Mouse (Mus musculus): ENCODE results near the gene Cdk14. TPM values are rescaled to one million over a fixed set of nuclear protein-coding genes. Genes with fewer than 3 reads are reported as not detected.

The Cdk14 gene
- polyA plus RNA-seq, 1 experiment, result 10.1 TPM

DNA sequence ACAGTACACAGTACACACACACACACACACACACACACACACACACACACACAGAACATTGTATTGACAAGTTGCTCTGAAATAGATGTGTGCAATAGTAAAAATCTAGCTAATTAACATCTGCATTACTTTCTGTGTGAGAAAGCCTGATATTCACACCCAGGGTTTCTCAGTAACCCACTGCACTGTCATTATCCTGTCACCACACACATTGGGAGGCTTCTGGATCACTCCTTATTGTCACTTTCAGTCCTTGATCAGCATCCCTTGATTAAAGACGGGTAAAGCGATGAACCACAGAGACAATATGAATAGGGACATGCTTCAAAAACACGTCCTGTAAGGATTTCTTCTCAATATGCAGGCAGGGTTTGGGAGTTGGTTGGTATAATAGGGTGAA, 401.2 kb downstream of the Cdk14 start:
- Histone ChIP-seq H3K27ac (replicated peaks; ENCODE audit: low read depth, low read length) (no peak overlapping the region), H3K4me3 (ENCODE audit: insufficient read depth, low read depth, low read length) (no peak overlapping the region), H3K4me1 (ENCODE audit: control insufficient read depth, insufficient read depth, insufficient read length, low read length) (no peaks in the 10 kb centered on the region)

DNA sequence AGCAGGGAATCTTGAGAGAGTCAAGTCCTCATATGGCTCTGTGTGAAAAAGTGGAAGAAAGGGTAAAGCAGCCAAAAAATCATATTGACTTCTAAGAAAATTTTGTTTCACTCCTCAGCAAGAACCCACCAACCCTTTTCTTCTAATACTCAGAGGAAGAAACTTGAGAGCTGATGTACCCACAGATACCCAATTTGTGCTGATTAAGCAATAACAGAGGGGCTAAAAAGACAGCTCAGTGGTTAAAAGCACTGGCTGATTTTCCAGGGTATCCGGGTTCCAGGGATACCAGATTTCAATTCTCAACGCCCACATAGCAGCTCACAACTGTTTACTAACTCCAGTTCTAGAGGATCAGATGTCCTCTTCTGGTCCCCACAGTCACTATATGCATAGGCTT, 401.9 kb downstream of the Cdk14 start:
- Histone ChIP-seq H3K4me3 (ENCODE audit: insufficient read depth, low read depth, low read length) (no peak overlapping the region), H3K4me1 (ENCODE audit: control insufficient read depth, insufficient read depth, insufficient read length, low read length) (no peaks in the 10 kb centered on the region)

GRCm38 (mm10) chr5:5013783-5014182, 406.3 kb downstream of the Cdk14 start:
- Histone ChIP-seq H3K4me3 (ENCODE audit: insufficient read depth, low read depth, low read length) (no peak overlapping the region), H3K4me1 (ENCODE audit: control insufficient read depth, insufficient read depth, insufficient read length, low read length) (no peaks in the 10 kb centered on the region), H3K27ac (replicated peaks; ENCODE audit: low read depth, low read length) (no peak overlapping the region)

More for the DNA sequence above, 401.9 kb downstream of the Cdk14 start:
- H3K27ac ChIP-seq (replicated peaks; ENCODE audit: low read depth, low read length), result no peak overlapping the region

GRCm38 (mm10) chr5:5012521-5013346, 407.4 kb downstream of the Cdk14 start:
- H3K4me3 ChIP-seq (ENCODE audit: insufficient read depth, low read depth, low read length), result no peak overlapping the region
- no peak overlapping the region for H3K27ac ChIP-seq (replicated peaks; ENCODE audit: low read depth, low read length)

GRCm38 (mm10) chr5:5008153-5008745, 411.9 kb downstream of the Cdk14 start:
- Histone ChIP-seq H3K4me1 (ENCODE audit: control insufficient read depth, insufficient read depth, insufficient read length, low read length) (no peaks in the 10 kb centered on the region), H3K4me3 (ENCODE audit: insufficient read depth, low read depth, low read length) (no peak overlapping the region), H3K27ac (replicated peaks; ENCODE audit: low read depth, low read length) (no peak overlapping the region)

More at GRCm38 (mm10) chr5:5012521-5013346, 407.4 kb downstream of the Cdk14 start:
- no peaks in the 10 kb centered on the region for H3K4me1 ChIP-seq (ENCODE audit: control insufficient read depth, insufficient read depth, insufficient read length, low read length)

DNA sequence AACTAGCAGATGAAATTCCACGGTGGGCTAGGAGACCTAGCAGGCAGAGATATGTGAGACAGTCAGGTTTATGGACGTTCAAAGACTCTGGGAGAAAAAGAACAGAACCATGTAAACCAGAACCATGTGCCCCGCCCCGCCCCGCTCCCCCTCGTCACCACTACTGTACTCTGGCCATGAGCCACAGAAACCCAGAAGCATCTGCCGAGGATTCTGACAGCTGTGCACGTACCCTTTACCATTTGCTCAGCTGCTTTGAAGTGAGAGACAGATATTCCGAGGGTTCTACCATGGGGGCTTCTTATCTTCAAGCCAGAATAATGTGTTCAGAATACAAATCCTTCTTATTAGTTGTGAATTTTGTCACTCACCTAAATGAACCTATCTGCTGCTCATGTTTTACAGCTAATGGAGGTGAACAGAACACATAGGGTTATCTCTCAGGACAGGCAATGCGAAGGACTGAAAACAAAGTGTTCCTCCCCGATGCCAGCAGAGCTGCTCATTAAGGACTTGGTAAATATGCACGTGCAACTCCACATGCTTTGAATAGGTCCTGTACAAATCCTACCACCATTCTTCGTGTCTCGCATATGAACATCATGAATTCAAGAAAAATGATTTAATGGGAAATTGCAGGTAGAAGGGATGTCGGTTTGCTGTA, 412.5 kb downstream of the Cdk14 start:
- H3K4me3 ChIP-seq (ENCODE audit: insufficient read depth, low read depth, low read length), result no peak overlapping the region
- no peaks in the 10 kb centered on the region for H3K4me1 ChIP-seq (ENCODE audit: control insufficient read depth, insufficient read depth, insufficient read length, low read length)
- H3K27ac ChIP-seq (replicated peaks; ENCODE audit: low read depth, low read length), result no peak overlapping the region

DNA sequence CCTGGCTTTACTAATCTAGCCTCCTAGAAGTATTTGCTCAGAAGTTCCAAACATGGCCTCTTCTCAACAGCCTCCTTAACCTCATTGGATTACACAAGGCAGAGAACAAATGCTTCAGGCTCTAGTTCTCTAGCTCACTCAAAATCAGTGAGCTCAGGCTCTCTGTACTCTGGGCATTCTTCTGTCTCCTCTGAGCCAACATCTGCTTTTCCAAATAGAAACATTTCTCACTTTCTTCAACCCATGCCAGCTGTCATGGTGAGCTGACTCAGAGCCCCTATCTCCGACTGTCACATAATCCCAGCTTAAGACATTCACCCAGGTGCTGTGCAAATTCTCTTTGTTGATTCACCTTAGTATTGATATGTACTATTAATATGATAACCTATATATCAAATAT, 414.5 kb downstream of the Cdk14 start:
- no peak overlapping the region for H3K4me3 ChIP-seq (ENCODE audit: insufficient read depth, low read depth, low read length)
- no peak overlapping the region for H3K27ac ChIP-seq (replicated peaks; ENCODE audit: low read depth, low read length)
- no peaks in the 10 kb centered on the region for H3K4me1 ChIP-seq (ENCODE audit: control insufficient read depth, insufficient read depth, insufficient read length, low read length)

GRCm38 (mm10) chr5:5004740-5005139, 415.4 kb downstream of the Cdk14 start:
- Histone ChIP-seq H3K4me1 (ENCODE audit: control insufficient read depth, insufficient read depth, insufficient read length, low read length) (no peaks in the 10 kb centered on the region), H3K27ac (replicated peaks; ENCODE audit: low read depth, low read length) (no peak overlapping the region), H3K4me3 (ENCODE audit: insufficient read depth, low read depth, low read length) (no peak overlapping the region)

DNA sequence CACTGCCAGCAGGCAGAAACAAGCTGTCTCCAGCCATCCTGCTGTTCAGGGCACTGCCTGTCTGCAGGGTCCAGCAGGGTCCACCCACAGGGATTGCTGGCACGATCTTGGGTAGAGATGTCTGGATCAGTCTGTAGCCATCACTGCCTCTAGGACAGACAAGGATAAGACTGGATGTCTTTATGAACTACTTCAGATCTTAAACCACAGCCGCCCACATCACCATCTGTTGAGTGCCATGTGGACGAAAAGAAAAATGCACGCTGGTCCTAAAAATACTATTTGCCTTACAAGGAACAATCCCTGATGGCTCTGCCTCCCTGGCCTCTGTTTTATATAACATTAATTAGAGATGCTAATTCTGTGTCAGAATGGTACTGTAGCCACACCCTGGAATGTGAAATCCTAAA, 426.9 kb downstream of the Cdk14 start:
- H3K4me1 ChIP-seq (ENCODE audit: control insufficient read depth, insufficient read depth, insufficient read length, low read length), result no peaks in the 10 kb centered on the region
- no peak overlapping the region for H3K27ac ChIP-seq (replicated peaks; ENCODE audit: low read depth, low read length)
- no peak overlapping the region for H3K4me3 ChIP-seq (ENCODE audit: insufficient read depth, low read depth, low read length)

- H3K27ac ChIP-seq (replicated peaks; ENCODE audit: low read depth, low read length), result no peak overlapping the region
- no peak overlapping the region for H3K4me3 ChIP-seq (ENCODE audit: insufficient read depth, low read depth, low read length)
- H3K4me1 ChIP-seq (ENCODE audit: control insufficient read depth, insufficient read depth, insufficient read length, low read length), result no peaks in the 10 kb centered on the region
Measured at GRCm38 (mm10) chr5:4991023-4991422, 429.1 kb downstream of the Cdk14 start.

- no peaks in the 10 kb centered on the region for H3K4me1 ChIP-seq (ENCODE audit: control insufficient read depth, insufficient read depth, insufficient read length, low read length)
- no peak overlapping the region for H3K4me3 ChIP-seq (ENCODE audit: insufficient read depth, low read depth, low read length)
- H3K27ac ChIP-seq (replicated peaks; ENCODE audit: low read depth, low read length), result no peak overlapping the region
Measured at GRCm38 (mm10) chr5:4990237-4990636, 429.9 kb downstream of the Cdk14 start.

- H3K4me3 ChIP-seq (ENCODE audit: insufficient read depth, low read depth, low read length), result no peak overlapping the region
- no peak overlapping the region for H3K27ac ChIP-seq (replicated peaks; ENCODE audit: low read depth, low read length)
- H3K4me1 ChIP-seq (ENCODE audit: control insufficient read depth, insufficient read depth, insufficient read length, low read length), result no peaks in the 10 kb centered on the region
Measured at GRCm38 (mm10) chr5:4986181-4986580, 433.9 kb downstream of the Cdk14 start.

GRCm38 (mm10) chr5:4979551-4979950, 440.6 kb downstream of the Cdk14 start:
- H3K4me3 ChIP-seq (ENCODE audit: insufficient read depth, low read depth, low read length), result no peak overlapping the region
- no peak overlapping the region for H3K27ac ChIP-seq (replicated peaks; ENCODE audit: low read depth, low read length)
- H3K4me1 ChIP-seq (ENCODE audit: control insufficient read depth, insufficient read depth, insufficient read length, low read length), result no peaks in the 10 kb centered on the region

- Histone ChIP-seq H3K4me3 (ENCODE audit: insufficient read depth, low read depth, low read length) (no peak overlapping the region), H3K4me1 (ENCODE audit: control insufficient read depth, insufficient read depth, insufficient read length, low read length) (no peaks in the 10 kb centered on the region; the same call in 1 of the 2 replicates), H3K27ac (replicated peaks; ENCODE audit: low read depth, low read length) (no peak overlapping the region)
Measured at GRCm38 (mm10) chr5:4973408-4973807, 446.7 kb downstream of the Cdk14 start.

DNA sequence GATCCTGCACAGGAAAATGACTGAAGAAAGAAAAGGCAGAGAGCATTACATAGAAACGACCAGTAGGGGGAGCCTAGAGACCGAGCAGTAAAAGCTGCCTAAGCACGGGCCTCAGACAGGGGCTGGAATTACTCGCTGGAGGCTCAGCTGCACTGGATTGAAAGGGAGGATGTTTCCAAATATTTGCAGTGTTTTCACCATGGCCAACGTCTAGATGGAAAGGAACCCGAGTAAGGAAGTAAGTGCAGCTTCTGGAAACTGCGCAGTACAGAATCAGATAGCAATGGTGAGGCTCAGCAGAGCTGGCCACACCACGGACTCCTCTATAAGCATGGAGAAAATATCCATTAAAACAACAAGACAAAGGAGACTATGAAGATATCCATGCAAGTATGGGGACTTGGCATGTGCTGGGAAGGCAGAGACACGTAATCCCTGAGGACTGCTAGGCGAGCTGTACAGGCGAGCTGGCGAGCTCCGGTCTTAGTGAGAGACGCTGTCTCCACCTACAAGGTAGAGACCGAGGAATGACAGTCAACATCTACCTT, 458.0 kb downstream of the Cdk14 start:
- Histone ChIP-seq H3K4me1 (ENCODE audit: control insufficient read depth, insufficient read depth, insufficient read length, low read length) (no peaks in the 10 kb centered on the region), H3K4me3 (ENCODE audit: insufficient read depth, low read depth, low read length) (no peak overlapping the region), H3K27ac (replicated peaks; ENCODE audit: low read depth, low read length) (no peak overlapping the region)

All from brown adipose tissue, adult 24 weeks (tissue).